Mouse (Mus musculus) limb, embryonic 15.5 days (tissue): ENCODE results near the gene Ets1. TPM values are rescaled to one million over a fixed set of nuclear protein-coding genes. Genes with fewer than 3 reads are reported as not detected.

Experiments used
- ATAC-seq: fragments of 200-750 bp; cut with Nextera tagmentation; 2 replicates; pipeline ENCODE4 v1.8.0; 2017; ENCODE audit warnings: low read depth, moderate TSS enrichment; ENCODE audit not compliant: insufficient number of reproducible peaks, low FRiP score, low TSS enrichment
- H3K27ac ChIP-seq: fragments of 300-500 bp; sonication (generic); 2 replicates; pipeline ENCODE4 v1.5.1; 2015; ENCODE audit warnings: moderate library complexity, mild to moderate bottlenecking, inconsistent platforms
- H3K27me3 ChIP-seq: fragments of 300-500 bp; sonication (generic); 2 replicates; pipeline ENCODE4 v1.6.1; 2015; ENCODE audit warnings: inconsistent platforms
- H3K36me3 ChIP-seq: fragments of 300-500 bp; sonication (generic); 2 replicates; pipeline ENCODE4 v1.6.1; 2015; ENCODE audit warnings: inconsistent platforms
- H3K4me1 ChIP-seq: fragments of 300-500 bp; sonication (generic); 2 replicates; pipeline ENCODE4 v1.6.1; 2015; ENCODE audit warnings: inconsistent platforms
- H3K4me2 ChIP-seq: fragments of 300-500 bp; sonication (generic); 2 replicates; pipeline ENCODE4 v1.6.1; 2015; ENCODE audit warnings: mild to moderate bottlenecking, inconsistent platforms
- H3K4me3 ChIP-seq: fragments of 300-500 bp; sonication (generic); 2 replicates; pipeline ENCODE4 v1.5.1; 2015; ENCODE audit warnings: mild to moderate bottlenecking, inconsistent platforms
- H3K9ac ChIP-seq: fragments of 300-500 bp; sonication (generic); 2 replicates; pipeline ENCODE4 v1.6.1; 2015; ENCODE audit warnings: inconsistent platforms
- H3K9me3 ChIP-seq: fragments of 300-500 bp; sonication (generic); 2 replicates; pipeline ENCODE4 v1.6.1; 2016; ENCODE audit warnings: inconsistent platforms
- WGBS: fragments of 180-500 bp; shearing (Covaris S2); methylation state at CpG from one replicate; pipeline ENCODE4 v1.1.7; 2015; 5-methylcytosine and 5-hydroxymethylcytosine counted together
- polyA plus RNA-seq: library from polyadenylated mRNA; unstranded; fragments of >200 nt; fragmentation: Nextera tagmentation; extraction: Ambion mirVana; gene quantifications from 2 replicates; pipeline ENCODE4 v1.2.1, GENCODE M21; 2015

Gene Ets1
- polyA plus RNA-seq, 1 experiment from 2014 or later = 42.9 TPM

DNA sequence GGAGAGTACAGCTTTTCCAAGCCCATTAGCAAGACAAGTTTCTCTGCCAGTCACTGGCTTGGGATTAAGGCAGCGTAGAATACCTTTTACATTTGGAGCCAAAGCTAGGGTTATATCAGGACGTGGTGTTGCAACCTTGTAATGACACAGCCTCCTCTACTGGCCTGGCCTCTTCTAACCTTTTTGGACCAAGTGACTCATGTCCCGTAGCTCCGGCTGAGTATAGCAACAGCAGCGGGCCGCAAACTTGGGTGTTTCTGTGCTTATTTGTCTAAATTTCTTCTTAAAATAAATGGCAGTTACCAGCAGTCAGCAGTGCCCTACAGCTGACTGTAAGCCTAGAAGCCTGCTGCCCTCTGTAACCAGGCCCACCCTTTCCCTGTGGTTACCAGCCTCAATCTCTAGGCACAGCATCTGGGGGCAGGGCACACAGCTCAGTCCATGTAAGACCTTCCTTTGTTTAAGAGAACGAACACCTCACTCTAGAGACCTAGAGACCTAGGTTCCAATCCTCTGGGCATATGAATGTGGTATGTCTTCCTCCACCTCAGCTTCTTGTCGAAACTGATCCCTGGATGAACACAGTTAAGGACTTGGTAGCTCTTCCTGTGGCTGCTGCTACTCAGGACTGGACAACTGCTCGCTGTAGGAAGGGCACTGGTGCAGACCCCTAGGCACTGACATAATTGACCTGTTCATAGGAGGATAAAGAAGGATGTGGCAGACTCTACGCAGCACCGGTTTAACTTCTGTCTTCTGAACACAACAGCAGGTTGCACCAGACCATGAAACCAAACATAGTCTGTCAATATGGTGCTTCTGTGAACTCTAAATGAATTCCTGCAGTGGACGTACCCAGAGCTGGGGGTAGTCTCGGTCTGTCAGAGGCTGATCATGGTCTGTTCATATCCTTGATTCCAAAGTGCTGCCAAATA is 94.9 kb downstream of the Ets1 start:
- Histone ChIP-seq H3K9me3 (no peaks in the 10 kb centered on the region), H3K4me1 (no peaks in the 10 kb centered on the region), H3K4me2 (no peak overlapping the region), H3K27me3 (no peaks in the 10 kb centered on the region), H3K36me3 (peaks cover 27% of the 10 kb centered on the region), H3K9ac (no peak overlapping the region), H3K4me3 (no peak overlapping the region), H3K27ac (no peak overlapping the region)
- ATAC-seq = no peak
- WGBS = 81% methylated on average over 13 of the region's 13 CpGs

GRCm38 (mm10) chr9:32731787-32732186 is 95.8 kb downstream of the Ets1 start:
- no peak overlapping the region for H3K4me2 ChIP-seq
- H3K9ac ChIP-seq = no peak overlapping the region
- no peak overlapping the region for H3K27ac ChIP-seq
- H3K4me1 ChIP-seq = no peaks in the 10 kb centered on the region
- no peak overlapping the region for H3K4me3 ChIP-seq
- H3K27me3 ChIP-seq = no peaks in the 10 kb centered on the region
- H3K9me3 ChIP-seq = no peaks in the 10 kb centered on the region
- WGBS = 56% methylated on average over 9 of the region's 9 CpGs
- no peak for ATAC-seq
- H3K36me3 ChIP-seq = peaks cover 27% of the 10 kb centered on the region

DNA sequence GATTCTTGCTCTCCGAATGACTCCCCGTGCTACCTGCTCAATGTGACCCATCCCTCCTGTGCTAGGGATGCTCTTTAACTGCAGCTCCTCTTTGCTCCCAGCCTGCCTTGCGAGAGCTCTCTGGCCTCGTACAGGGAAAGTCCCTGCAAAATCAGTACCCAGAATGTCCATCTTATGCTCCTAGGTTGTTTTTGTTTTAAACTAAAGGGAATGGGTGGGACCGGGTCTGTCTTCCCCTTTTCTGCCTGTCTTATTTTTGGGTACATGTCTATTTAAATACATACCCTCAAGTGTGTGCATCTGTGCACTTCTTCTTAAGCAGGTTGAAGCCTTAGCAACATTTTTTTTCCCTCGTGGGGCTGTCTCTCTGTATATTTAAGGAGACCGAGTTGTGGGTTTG is 99.0 kb downstream of the Ets1 start:
- 91% methylated on average over 7 of the region's 7 CpGs for WGBS
- Histone ChIP-seq H3K9ac (no peak overlapping the region), H3K4me2 (no peak overlapping the region), H3K9me3 (no peaks in the 10 kb centered on the region), H3K36me3 (peaks cover 38% of the 10 kb centered on the region), H3K4me3 (no peak overlapping the region), H3K4me1 (no peaks in the 10 kb centered on the region), H3K27ac (no peak overlapping the region), H3K27me3 (no peaks in the 10 kb centered on the region)
- ATAC-seq = no peak

DNA sequence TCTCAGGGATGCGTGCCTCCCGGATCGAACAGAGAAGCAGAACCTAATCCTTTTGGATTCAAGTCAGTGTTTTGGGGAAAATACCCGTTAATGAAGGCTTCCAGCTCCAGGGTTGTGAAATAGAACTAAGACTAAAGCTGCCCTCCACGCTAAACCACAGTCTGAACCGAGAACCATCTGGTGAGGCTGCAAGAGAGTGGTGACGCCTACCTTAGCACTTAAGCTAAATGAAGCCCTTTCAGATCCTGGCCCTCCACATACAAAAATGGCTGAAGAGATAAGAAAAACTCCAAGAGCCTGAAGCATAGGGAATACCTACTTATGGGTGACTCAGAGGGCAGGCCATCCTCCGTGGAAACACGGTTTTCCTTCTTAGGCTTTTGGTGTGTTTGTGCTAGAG is 100.0 kb downstream of the Ets1 start:
- WGBS = 75% methylated on average over 9 of the region's 9 CpGs
- no peak overlapping the region for H3K27ac ChIP-seq
- H3K36me3 ChIP-seq = peaks cover 41% of the 10 kb centered on the region

DNA sequence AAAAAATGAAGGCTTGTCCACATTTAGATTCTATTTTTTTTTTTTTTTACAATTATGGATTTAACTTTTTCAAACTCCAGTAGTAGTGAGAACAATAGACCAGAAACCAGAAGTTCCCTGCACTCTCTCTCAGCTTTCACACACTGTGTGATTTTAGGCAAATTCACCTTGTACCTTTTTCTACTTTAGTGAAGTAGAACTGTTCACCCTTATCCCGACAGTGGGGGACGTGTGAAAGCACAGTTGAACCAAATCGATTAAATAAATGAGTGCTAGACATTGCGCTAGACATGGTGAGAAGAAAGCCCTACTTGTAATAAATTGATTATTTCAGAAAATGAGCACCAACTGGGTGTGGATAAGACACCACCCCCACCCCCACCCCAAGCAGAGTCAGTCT is 104.0 kb downstream of the Ets1 start:
- Histone ChIP-seq H3K36me3 (peaks cover 18% of the 10 kb centered on the region), H3K4me2 (no peak overlapping the region), H3K9ac (no peak overlapping the region), H3K9me3 (no peaks in the 10 kb centered on the region), H3K4me1 (peaks cover 14% of the 10 kb centered on the region), H3K4me3 (no peak overlapping the region), H3K27ac (no peak overlapping the region), H3K27me3 (no peaks in the 10 kb centered on the region)
- no peak for ATAC-seq
- 94% methylated on average over 4 of the region's 4 CpGs for WGBS

More for the DNA sequence above, 100.0 kb downstream of the Ets1 start:
- H3K9me3 ChIP-seq = no peaks in the 10 kb centered on the region
- no peak overlapping the region for H3K4me2 ChIP-seq
- no peak overlapping the region for H3K4me3 ChIP-seq
- H3K4me1 ChIP-seq = no peaks in the 10 kb centered on the region
- no peak for ATAC-seq
- no peaks in the 10 kb centered on the region for H3K27me3 ChIP-seq
- no peak overlapping the region for H3K9ac ChIP-seq

DNA sequence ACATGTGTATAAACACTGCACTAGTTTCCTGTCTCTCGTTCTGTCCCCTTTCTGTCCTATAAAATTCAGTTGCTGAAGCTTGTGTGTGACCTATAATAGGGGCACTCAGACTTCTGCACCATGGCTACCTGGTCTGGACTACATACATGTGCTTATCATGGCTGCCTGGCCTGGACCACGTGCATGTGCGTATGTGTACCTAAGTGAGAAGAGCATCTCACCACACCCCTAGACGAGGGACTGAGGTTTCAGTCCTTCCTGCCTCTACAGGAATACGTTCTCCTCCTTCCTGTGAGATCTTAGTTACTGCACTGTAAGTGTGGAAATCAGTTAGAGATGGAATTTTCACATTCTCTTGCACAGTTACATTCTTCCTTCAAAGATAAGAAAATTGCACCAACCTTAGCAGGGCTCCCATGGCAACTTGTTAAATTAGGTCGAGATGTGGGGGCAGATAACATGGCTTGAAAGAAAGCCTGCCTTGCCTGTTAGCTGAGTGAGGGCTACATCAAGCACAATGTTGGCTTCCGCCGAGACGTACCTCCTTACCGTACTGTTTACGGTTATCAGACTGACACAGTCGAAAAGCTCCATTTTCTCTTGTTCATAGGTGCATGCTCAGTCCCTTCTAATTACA is 104.8 kb downstream of the Ets1 start:
- Histone ChIP-seq H3K9me3 (no peaks in the 10 kb centered on the region), H3K27ac (no peak overlapping the region), H3K4me1 (peaks cover 20% of the 10 kb centered on the region), H3K9ac (no peak overlapping the region), H3K27me3 (no peaks in the 10 kb centered on the region), H3K36me3 (peaks cover 15% of the 10 kb centered on the region), H3K4me2 (no peak overlapping the region), H3K4me3 (no peak overlapping the region)
- WGBS = 82% methylated on average over 12 of the region's 12 CpGs
- ATAC-seq = no peak

DNA sequence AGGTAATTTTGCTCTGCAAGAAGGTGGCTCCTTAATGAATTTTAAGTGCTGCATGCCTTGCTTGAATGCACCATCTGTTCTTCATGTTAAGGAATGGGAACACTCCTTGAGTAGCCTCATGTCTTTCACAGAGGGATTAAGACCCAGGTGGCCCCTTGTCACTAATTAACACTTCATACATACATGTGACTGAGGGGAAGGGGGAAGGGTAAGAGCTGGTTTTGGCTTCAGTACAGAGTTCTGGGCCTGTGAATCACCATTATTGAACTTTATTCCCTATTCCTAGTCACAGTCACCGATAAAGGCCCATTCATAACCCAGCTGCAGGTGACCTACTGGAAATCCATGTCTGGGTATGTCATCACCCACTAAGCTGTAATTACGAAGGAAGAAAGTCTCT is 105.7 kb downstream of the Ets1 start:
- H3K4me1 ChIP-seq = peaks cover 25% of the 10 kb centered on the region

DNA sequence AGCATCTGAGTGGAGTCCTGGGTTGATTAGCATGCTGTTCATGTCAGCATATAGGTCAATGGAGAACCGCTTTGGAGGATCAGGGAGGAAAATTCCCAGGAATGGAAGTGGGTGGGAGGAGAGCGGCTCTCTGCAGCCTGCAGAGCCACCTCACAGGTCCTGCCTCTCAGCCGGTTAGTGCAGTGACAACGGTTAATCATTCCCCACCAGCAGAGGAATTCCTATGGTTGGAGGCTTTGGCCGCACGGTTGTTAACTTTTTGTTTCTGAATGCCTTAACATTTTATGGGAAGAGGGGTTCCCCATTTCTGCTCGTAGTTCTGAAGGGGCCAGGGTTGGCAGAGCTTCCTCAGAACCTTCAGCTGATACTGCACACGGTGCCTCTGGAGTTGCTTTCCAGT is 107.1 kb downstream of the Ets1 start:
- no peaks in the 10 kb centered on the region for H3K9me3 ChIP-seq
- no peak for ATAC-seq
- WGBS = 37% methylated on average over 8 of the region's 8 CpGs
- no peaks in the 10 kb centered on the region for H3K27me3 ChIP-seq
- H3K4me2 ChIP-seq = no peak overlapping the region
- H3K9ac ChIP-seq = no peak overlapping the region
- H3K4me3 ChIP-seq = no peak overlapping the region
- H3K36me3 ChIP-seq = peaks cover 11% of the 10 kb centered on the region
- H3K4me1 ChIP-seq = peaks cover 30% of the 10 kb centered on the region
- no peak overlapping the region for H3K27ac ChIP-seq

More for the DNA sequence above, 105.7 kb downstream of the Ets1 start:
- no peak overlapping the region for H3K27ac ChIP-seq
- H3K36me3 ChIP-seq = peaks cover 15% of the 10 kb centered on the region
- no peaks in the 10 kb centered on the region for H3K27me3 ChIP-seq
- no peak for ATAC-seq
- H3K4me3 ChIP-seq = no peak overlapping the region
- WGBS = 53% methylated on average over 2 of the region's 2 CpGs
- H3K4me2 ChIP-seq = no peak overlapping the region
- no peaks in the 10 kb centered on the region for H3K9me3 ChIP-seq
- H3K9ac ChIP-seq = no peak overlapping the region

DNA sequence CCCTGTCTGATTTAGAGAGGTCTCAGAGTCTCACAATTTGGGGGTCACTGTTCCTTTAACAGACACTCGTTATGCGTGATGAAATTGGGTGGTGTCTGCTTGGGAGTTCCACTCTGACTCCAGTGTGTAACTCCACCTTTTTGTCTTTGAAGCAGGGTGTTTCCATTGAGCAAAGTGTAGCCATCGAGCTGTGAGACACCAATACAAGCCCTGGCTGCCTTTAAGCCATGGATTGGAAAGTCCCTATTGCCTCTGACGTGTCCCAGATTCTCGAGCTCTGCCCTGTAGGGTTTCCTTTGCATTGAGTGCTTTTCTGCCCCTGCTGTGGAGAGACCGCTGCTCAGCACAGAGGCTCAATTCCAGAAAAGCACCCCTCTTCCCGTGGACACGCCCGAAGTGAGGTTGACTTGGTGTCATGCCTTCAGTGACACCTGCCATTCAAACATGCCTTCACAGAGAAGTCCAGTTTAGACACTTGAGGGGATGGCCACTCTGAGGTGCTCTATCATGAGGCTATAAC is 107.7 kb downstream of the Ets1 start:
- Histone ChIP-seq H3K4me1 (peaks cover 30% of the 10 kb centered on the region), H3K36me3 (peaks cover 7% of the 10 kb centered on the region), H3K27me3 (no peaks in the 10 kb centered on the region), H3K9me3 (no peaks in the 10 kb centered on the region), H3K9ac (no peak overlapping the region), H3K4me3 (no peak overlapping the region), H3K4me2 (no peak overlapping the region), H3K27ac (no peak overlapping the region; the same call in 1 of the 2 replicates)
- no peak for ATAC-seq
- WGBS = 72% methylated on average over 9 of the region's 9 CpGs

GRCm38 (mm10) chr9:32744288-32744687 is 108.3 kb downstream of the Ets1 start:
- ATAC-seq = no peak
- Histone ChIP-seq H3K4me1 (peaks cover 30% of the 10 kb centered on the region), H3K27ac (no peak overlapping the region), H3K9ac (no peak overlapping the region), H3K27me3 (no peaks in the 10 kb centered on the region), H3K36me3 (peaks cover 4% of the 10 kb centered on the region; the same call in 1 of the 2 replicates), H3K4me2 (no peak overlapping the region), H3K4me3 (no peak overlapping the region), H3K9me3 (no peaks in the 10 kb centered on the region)
- 56% methylated on average over 9 of the region's 9 CpGs for WGBS

- peaks cover 30% of the 10 kb centered on the region for H3K4me1 ChIP-seq
- no peak overlapping the region for H3K9ac ChIP-seq
- H3K4me3 ChIP-seq = no peak overlapping the region
- no peak overlapping the region for H3K27ac ChIP-seq
- no peaks in the 10 kb centered on the region for H3K27me3 ChIP-seq
- no peak overlapping the region for H3K4me2 ChIP-seq
- ATAC-seq = no peak
- 77% methylated on average over 12 of the region's 12 CpGs for WGBS
- no peaks in the 10 kb centered on the region for H3K9me3 ChIP-seq
- peaks cover 3% of the 10 kb centered on the region; the same call in 1 of the 2 replicates for H3K36me3 ChIP-seq
Observed at GRCm38 (mm10) chr9:32745079-32745763, 109.2 kb downstream of the Ets1 start.
